Mouse (Mus musculus): Measurements from ENCODE around the gene Shmt1. TPM values are rescaled to one million over a fixed set of nuclear protein-coding genes. Genes with fewer than 3 reads are reported as not detected.

The Shmt1 gene
- polyA plus RNA-seq, 1 experiment from 2014 or later = 50.1 TPM

DNA sequence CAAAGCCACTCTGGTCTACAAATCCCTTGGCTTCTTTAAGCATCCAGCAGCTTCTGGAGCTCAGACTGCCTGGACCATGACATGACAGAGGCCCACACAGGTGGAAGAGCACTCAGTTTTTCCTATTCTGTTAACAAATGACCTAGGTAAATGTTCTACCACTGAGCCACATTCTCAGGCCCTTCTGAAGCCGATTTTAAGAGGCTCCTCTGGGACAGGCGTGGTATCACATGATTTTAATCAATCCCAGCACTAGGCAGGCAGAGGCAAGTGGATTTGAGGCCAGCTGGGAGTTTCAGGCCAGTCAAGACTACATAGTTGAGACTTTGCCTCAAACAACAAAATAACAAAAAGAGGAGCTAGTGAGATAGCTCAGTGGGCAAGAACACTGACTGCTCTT, 21.0 kb downstream of the Shmt1 start:
- 74% methylated on average over 2 of the region's 2 CpGs for WGBS (ENCODE audit: insufficient replicate concordance)
- no peak for ATAC-seq (ENCODE audit: low read depth)
- no peak overlapping the region for H3K9ac ChIP-seq

DNA sequence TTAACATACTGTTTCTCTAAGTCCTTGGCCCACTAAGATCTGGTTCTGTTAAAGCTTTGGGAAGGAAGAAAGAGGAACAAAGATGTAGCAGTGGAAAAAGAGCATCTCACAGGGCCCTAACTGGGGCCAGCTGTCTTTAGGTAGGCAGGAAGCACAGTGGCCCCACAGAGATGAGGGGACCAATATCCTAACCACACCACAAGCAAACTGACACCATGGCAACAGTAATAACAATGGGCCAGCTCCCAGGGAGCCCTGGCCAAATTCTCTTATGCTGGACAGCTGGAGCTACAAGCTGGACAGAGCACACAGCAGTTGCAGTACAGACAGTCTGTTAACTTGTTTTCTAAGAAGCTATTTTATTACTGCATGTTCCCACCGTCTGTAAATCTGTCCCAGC, 23.9 kb downstream of the Shmt1 start:
- Histone ChIP-seq H3K4me1 (replicated peaks) (peaks cover 11% of the 10 kb centered on the region; the same call in 1 of the 2 replicates), H3K36me3 (peaks cover 89% of the 10 kb centered on the region), H3K4me2 (no peak overlapping the region), H3K27me3 (no peaks in the 10 kb centered on the region), H3K9me3 (replicated peaks) (no peaks in the 10 kb centered on the region), H3K4me3 (replicated peaks) (no peak overlapping the region), H3K27ac (no peak overlapping the region), H3K9ac (no peak overlapping the region)
- 61% methylated on average over 1 of the region's 1 CpGs for WGBS (ENCODE audit: insufficient replicate concordance)
- ATAC-seq (ENCODE audit: low read depth) (no peak), DNase-seq (no peak)

More for the DNA sequence above, 21.0 kb downstream of the Shmt1 start:
- H3K27me3 ChIP-seq = no peaks in the 10 kb centered on the region
- DNase-seq = no peak
- H3K4me2 ChIP-seq = no peak overlapping the region
- no peaks in the 10 kb centered on the region for H3K9me3 ChIP-seq (replicated peaks)
- no peak overlapping the region for H3K27ac ChIP-seq
- no peaks in the 10 kb centered on the region for H3K4me1 ChIP-seq (replicated peaks)
- H3K36me3 ChIP-seq = peaks cover 90% of the 10 kb centered on the region
- H3K4me3 ChIP-seq (replicated peaks) = no peak overlapping the region

DNA sequence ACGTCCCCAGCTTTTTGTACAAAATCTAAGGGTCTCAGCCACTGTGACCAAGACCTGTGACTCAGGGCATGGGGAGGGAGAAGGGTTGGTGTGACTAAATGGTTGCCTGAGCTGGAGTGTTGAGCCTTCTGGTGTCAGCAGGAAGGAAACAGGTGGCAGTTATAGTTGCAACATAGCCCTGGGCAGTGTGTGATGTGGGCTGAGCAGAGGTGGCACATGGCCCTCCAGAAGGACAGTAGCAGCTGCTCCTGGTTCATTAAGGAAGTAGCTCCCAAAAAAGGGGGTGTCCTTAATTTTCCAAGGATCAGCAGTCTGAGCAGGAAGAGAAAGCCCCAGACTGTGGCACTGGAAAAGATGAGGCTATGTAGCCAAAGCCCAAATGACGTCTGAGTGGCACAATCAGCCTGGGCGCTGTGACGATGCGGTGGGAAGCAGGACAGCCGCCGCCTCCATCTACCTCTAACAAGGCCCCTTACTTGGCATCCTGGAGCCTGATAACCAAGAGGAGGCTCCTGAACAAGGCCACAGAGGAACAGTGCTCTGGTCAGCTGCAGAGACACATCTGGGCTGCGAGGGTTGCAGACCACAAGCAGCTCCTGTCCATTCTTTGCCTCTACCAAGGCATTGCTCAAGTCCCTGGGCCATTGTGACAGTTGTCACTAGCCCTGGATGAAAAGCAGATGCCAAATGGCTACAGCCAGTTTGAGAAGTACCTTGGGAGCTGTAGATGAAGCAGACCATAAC, 27.2 kb downstream of the Shmt1 start:
- 74% methylated on average over 8 of the region's 8 CpGs for WGBS (ENCODE audit: insufficient replicate concordance)
- no peak overlapping the region for H3K27ac ChIP-seq
- H3K4me3 ChIP-seq (replicated peaks) = no peak overlapping the region
- H3K36me3 ChIP-seq = peaks cover 87% of the 10 kb centered on the region
- no peaks in the 10 kb centered on the region for H3K27me3 ChIP-seq
- H3K9ac ChIP-seq = no peak overlapping the region
- no peak for DNase-seq
- no peak overlapping the region for H3K4me2 ChIP-seq
- peaks cover 43% of the 10 kb centered on the region for H3K4me1 ChIP-seq (replicated peaks)
- no peaks in the 10 kb centered on the region for H3K9me3 ChIP-seq (replicated peaks)
- ATAC-seq (ENCODE audit: low read depth) = no peak

DNA sequence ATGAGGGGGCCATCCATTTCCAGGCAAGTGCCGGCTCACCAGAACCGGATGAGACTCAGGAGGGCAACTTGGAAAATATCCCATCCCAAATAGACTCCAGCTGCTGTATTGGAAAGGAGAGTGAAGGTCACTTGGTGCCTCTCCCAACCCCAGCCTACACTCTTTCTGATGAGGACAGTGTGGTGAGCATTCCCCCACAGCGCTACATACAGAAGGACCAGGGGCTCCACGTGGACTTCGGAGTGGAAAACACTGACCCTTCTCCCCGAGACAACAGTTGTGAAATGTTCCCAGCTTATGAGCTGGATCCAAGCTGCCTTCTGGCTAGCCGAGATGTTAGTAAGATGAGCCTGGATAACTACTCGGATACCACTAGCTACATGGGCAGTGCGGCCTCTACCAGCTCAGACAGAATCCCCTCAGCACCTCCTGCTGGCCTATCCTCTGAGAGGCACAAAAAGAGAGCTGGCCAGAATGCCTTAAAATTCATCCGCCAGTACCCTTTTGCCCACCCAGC, 31.8 kb downstream of the Shmt1 start:
- peaks cover 77% of the 10 kb centered on the region for H3K4me1 ChIP-seq (replicated peaks)
- peaks cover 51% of the 10 kb centered on the region for H3K36me3 ChIP-seq
- DNase-seq (no peak), ATAC-seq (ENCODE audit: low read depth) (no peak)
- peak overlapping the region; percentile 85 for H3K4me3 ChIP-seq (replicated peaks)
- WGBS (ENCODE audit: insufficient replicate concordance) = 80% methylated on average over 10 of the region's 10 CpGs
- peak overlapping the region; percentile 91 for H3K4me2 ChIP-seq
- H3K9ac ChIP-seq = peak overlapping the region; percentile 63
- no peaks in the 10 kb centered on the region for H3K9me3 ChIP-seq (replicated peaks)
- H3K27me3 ChIP-seq = no peaks in the 10 kb centered on the region
- no peak overlapping the region for H3K27ac ChIP-seq

DNA sequence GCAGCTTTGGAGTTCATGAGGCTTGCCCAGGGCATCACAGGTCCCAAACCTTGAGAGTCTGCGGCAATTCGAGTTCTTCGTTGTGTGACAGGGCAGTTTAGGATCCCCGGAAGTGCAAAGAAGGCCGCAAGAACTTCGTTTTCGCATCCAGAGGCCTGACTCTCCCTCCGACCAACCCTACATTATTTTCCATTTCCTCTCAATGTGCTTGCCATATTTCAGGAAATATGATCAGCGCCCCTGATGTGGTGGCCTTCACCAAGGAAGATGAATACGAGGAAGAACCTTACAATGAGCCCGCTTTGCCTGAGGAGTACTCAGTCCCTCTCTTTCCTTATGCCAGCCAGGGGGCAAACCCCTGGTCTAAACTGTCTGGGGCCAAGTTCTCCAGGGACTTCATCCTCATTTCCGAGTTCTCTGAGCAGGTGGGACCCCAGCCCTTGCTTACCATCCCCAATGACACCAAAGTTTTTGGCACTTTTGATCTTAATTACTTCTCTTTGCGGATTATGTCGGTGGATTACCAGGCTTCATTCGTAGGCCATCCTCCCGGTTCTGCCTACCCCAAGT, 33.6 kb downstream of the Shmt1 start:
- Histone ChIP-seq H3K9ac (peak overlapping the region; percentile 87), H3K27ac (peak overlapping the region; percentile 91), H3K27me3 (no peaks in the 10 kb centered on the region), H3K4me3 (replicated peaks) (peak overlapping the region; percentile 85), H3K4me2 (peak overlapping the region; percentile 91), H3K36me3 (peaks cover 34% of the 10 kb centered on the region), H3K4me1 (replicated peaks) (peaks cover 79% of the 10 kb centered on the region), H3K9me3 (replicated peaks) (no peaks in the 10 kb centered on the region)
- WGBS (ENCODE audit: insufficient replicate concordance) = 22% methylated on average over 16 of the region's 16 CpGs
- no peak for ATAC-seq (ENCODE audit: low read depth)
- DNase-seq = no peak

DNA sequence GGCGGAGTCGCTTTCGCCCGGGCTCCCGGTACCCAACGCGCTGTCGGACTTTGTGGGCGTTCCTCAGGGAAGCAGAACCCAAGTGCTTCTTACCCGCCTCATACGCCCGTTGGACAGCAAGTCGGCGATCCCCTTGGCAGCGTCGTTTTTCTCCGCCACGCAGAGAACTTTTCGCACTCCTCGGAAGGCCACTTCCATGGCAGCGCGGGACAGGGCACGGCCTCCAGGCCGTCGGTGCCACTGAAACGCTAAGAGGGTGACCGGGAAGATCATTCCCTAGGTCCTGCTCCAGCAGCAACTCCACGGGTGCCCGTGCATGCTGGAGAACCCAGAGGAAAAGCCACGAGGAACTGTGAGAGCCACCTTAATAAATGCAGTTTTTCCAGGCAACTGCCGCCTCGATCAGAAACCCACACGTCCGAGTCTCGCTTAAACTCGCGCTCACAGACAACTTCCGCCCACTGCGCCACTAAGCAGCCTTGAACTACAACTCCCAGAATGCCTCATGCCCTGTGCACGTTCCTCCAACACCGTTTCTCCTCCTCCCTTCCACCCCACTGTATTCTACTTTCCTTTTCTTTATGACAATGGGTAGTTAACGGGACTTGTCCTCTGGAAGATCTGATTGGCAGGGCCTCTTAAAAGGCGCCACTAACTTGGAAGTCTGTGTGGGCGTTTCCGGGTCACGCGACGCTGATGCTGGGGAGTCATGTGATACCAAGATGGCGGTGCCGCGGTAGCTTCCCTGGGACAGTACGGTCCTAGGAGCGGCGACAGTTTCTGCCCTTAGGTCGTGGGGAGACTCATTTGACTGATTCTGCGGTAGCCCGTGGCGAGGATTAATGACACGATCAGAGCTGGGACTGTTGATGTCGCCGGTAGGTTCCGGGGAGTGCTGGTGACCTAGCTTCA, 34.4 kb downstream of the Shmt1 start, which contains the start of the genes Top3a and Smcr8:
Gene Top3a (minus strand): TSS at position 537 of the 912 bp plus-strand sequence.
Gene Smcr8 (plus strand): TSS at position 696 of the 912 bp plus-strand sequence.
- DNase-seq (peak; percentile 80), ATAC-seq (ENCODE audit: low read depth) (peak; percentile 91)
- Histone ChIP-seq H3K4me1 (replicated peaks) (peaks cover 74% of the 10 kb centered on the region), H3K4me3 (replicated peaks) (peak within 1 kb of the TSS; percentile 85), H3K9ac (peak within 1 kb of the TSS; percentile 87), H3K4me2 (peak within 1 kb of the TSS; percentile 91), H3K27me3 (no peaks in the 10 kb centered on the region), H3K9me3 (replicated peaks) (no peaks in the 10 kb centered on the region), H3K27ac (peak within 1 kb of the TSS; percentile 91), H3K36me3 (peaks cover 28% of the 10 kb centered on the region)
- under 1% methylated on average over 62 of the region's 62 CpGs for WGBS (ENCODE audit: insufficient replicate concordance)

DNA sequence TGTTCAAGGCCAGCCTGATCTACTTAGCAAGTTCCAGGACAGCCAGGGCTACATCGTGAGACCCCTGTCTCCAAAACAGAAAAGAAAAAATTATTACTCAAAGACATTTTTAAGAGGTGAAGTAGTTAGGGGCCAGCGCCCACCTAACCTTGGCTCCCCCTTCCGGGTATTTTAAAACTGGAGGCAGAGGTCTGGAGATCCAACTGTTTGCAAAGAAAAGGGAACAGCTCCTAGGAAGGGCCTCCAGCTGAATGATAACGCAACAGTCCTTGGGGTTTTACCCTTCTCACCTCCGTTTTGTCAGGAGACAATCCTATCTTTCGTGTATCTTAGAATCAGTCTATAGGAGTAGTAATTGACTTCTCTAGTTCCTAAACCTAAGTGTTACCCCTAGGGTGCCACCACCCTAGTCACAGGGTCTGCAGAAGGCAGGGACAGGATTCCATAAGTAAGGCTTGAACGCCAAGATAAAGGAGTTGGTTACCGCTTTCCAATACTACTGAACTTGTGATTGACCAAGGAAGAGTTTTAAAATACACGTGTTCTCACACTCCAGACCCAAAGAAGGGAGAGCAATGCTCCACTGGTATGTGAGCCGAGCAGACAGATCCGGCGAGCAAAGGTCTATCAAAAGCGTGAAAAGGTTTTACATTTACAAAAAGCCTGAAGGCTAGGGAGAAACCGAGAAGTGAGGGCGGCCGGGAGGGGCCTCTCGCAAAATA, 35.2 kb downstream of the Shmt1 start:
- DNase-seq = no peak
- no peaks in the 10 kb centered on the region for H3K9me3 ChIP-seq (replicated peaks)
- peak overlapping the region; percentile 87 for H3K9ac ChIP-seq
- ATAC-seq (ENCODE audit: low read depth) = 0 out of 2 replicates have a peak, but pooled peaks have one; percentile 17
- 3% methylated on average over 17 of the region's 17 CpGs for WGBS (ENCODE audit: insufficient replicate concordance)
- peak overlapping the region; percentile 91 for H3K27ac ChIP-seq
- H3K36me3 ChIP-seq = peaks cover 25% of the 10 kb centered on the region
- H3K4me3 ChIP-seq (replicated peaks) = peak overlapping the region; percentile 85
- peak overlapping the region; percentile 91 for H3K4me2 ChIP-seq
- no peaks in the 10 kb centered on the region for H3K27me3 ChIP-seq
- peaks cover 66% of the 10 kb centered on the region for H3K4me1 ChIP-seq (replicated peaks)

DNA sequence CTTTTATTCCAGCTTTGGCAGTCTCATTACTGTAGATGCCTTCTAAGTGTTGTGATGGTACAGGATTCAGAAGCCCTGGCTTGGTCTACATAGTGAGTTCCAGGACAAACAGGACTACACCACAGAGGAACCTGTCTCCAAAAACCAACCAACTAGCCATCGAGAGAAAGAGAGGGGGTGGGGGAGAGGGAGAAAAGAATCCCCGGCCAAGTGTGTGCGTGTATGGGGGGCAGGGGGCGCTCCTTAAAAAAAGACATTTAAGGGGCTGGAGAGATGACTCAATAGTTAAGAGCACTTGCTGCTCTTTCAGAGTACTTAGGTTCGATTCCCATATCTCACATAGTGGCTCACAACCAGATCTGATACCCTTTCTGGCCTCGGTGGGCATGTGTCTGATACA, 35.9 kb downstream of the Shmt1 start:
- WGBS (ENCODE audit: insufficient replicate concordance) = 24% methylated on average over 6 of the region's 6 CpGs
- Histone ChIP-seq H3K27ac (peak overlapping the region; percentile 91), H3K9ac (peak overlapping the region; percentile 87), H3K4me3 (replicated peaks) (peak overlapping the region; percentile 85), H3K27me3 (no peaks in the 10 kb centered on the region), H3K4me1 (replicated peaks) (peaks cover 59% of the 10 kb centered on the region), H3K4me2 (peak overlapping the region; percentile 91), H3K9me3 (replicated peaks) (no peaks in the 10 kb centered on the region), H3K36me3 (peaks cover 20% of the 10 kb centered on the region)
- DNase-seq (no peak), ATAC-seq (ENCODE audit: low read depth) (no peak)

DNA sequence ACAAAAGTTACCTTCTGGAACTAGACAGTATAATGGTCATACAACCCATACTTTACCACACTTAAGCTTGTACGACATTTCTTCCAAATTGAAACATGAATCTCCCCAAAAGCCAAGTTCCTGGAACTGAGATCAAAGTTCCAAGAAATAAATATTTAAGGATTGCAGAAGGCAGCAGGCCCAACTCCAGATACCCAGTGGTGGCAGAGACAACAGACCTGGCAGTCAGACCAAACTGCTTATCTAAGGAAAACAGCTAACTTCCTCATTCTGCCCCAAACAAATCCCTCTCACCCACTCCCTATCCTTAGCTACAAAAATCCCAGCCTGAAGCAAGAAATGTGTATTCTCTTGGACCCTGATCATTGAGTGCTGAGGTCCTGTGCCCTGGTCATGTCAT, 36.7 kb downstream of the Shmt1 start:
- Histone ChIP-seq H3K27ac (no peak overlapping the region), H3K36me3 (peaks cover 13% of the 10 kb centered on the region), H3K9ac (peak overlapping the region; percentile 87; the same call in 1 of the 2 replicates), H3K4me3 (replicated peaks) (peak overlapping the region; percentile 85; the same call in 1 of the 2 replicates), H3K4me1 (replicated peaks) (peaks cover 52% of the 10 kb centered on the region), H3K27me3 (no peaks in the 10 kb centered on the region), H3K9me3 (replicated peaks) (no peaks in the 10 kb centered on the region), H3K4me2 (peak overlapping the region; percentile 91)
- 10% methylated on average over 1 of the region's 1 CpGs for WGBS (ENCODE audit: insufficient replicate concordance)
- no peak for ATAC-seq (ENCODE audit: low read depth)
- peak; percentile 39 for DNase-seq

DNA sequence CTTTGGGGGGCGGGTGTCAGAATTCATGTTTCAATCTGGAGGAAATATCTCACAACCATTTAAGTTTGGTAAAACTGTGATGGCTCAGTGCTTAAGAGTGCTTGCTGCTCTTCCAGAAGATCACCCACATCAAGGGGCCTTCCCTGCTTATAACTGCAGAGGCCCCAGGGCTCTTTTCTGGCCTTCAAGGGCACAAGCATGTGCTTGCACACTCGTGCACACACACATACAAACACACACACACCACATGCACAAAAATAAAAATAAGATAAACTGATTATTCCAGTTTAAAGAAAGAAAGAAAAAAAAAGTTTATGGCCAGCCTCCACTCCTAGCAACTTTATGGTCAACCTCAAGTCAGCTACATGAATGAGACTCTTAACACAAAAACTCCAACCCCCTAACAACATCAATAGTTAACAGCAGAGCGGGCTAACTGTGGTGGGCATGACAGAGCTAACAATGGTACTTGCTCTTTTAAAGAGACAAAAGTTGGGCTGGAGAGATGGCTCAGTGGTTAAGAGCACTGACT, 37.3 kb downstream of the Shmt1 start:
- no peak for DNase-seq
- WGBS (ENCODE audit: insufficient replicate concordance) = 76% methylated on average over 3 of the region's 3 CpGs
- H3K9ac ChIP-seq = 0 out of 2 replicates have a peak overlapping the region, but pooled peaks have one; percentile 87
- no peaks in the 10 kb centered on the region for H3K27me3 ChIP-seq
- H3K27ac ChIP-seq = no peak overlapping the region
- H3K36me3 ChIP-seq = peaks cover 6% of the 10 kb centered on the region
- no peaks in the 10 kb centered on the region for H3K9me3 ChIP-seq (replicated peaks)
- H3K4me2 ChIP-seq = peak overlapping the region; percentile 10; the same call in 1 of the 2 replicates
- peaks cover 46% of the 10 kb centered on the region for H3K4me1 ChIP-seq (replicated peaks)
- no peak for ATAC-seq (ENCODE audit: low read depth)
- no peak overlapping the region for H3K4me3 ChIP-seq (replicated peaks)
